Mouse (Mus musculus) B cell, adult 62 days (primary cell): ENCODE measurements around the gene Olfr1279. TPM values are rescaled to one million over a fixed set of nuclear protein-coding genes. Genes with fewer than 3 reads are reported as not detected.

ENCODE experiments used
- total RNA-seq: library from RNA; stranded (reverse); gene quantifications from 4 replicates; pipeline ENCODE4 v1.2.4, GENCODE M21; 2023

Gene Olfr1279
- not detected in 4 replicates for total RNA-seq

GRCm38 (mm10) chr2:111300374-111300773 lies at the start of gene Olfr1279:
TSS of gene Olfr1279 (plus strand) at chr2:111300635.

GRCm38 (mm10) chr2:111254216-111254615 lies 46.2 kb upstream of the Olfr1279 start, which contains the start of gene Olfr1276:
TSS of gene Olfr1276 (plus strand) at chr2:111254516.

GRCm38 (mm10) chr2:111274006-111274405 lies 26.4 kb upstream of the Olfr1279 start, which contains the start of gene Olfr1277:
TSS of gene Olfr1277 (minus strand) at chr2:111274106.

DNA sequence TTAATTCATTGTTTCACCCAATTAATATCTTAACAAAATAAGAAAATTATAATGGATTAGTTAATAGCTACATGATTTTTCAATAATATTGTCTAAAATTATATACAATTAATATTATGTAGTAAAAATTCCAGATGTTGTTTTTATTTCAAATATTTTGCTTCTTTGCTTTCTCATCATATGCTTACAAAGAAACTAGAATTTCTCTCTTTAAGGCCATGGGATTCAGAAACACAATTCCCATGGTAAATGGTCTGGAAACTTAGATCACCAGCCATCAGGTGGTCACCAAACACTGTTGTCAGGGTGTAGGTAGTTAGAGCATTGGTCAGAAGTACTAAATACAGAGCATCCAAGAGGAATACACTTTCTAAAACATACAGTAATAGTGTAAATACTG lies 10.6 kb upstream of the Olfr1279 start, which contains the start of gene Olfr1278:
Gene Olfr1278 (plus strand): TSS at position 301 of the 400 bp plus-strand sequence.

DNA sequence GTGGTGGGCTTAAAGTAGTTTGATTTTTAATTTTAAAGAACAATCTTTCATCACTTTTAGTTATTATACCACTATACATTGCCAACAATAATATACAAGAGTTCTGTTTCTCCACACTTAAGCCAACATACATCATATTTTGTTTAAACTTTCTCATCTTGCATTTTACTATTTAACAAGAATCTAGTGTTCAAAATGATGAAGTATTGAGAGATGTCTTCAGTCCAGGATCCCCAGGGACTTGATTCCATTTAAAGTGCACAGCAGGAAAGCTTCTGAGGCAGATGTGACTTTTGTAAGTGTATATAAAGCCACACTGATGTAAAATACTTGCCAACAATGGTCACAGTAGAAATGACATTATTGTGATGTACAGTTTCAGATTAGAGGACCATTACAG lies 13.3 kb downstream of the Olfr1279 start, which contains the start of gene Olfr1280:
Gene Olfr1280 (plus strand): TSS at position 301 of the 400 bp plus-strand sequence.

GRCm38 (mm10) chr2:111326220-111326619 lies 25.8 kb downstream of the Olfr1279 start, which contains the start of gene Olfr1281:
TSS of gene Olfr1281 (plus strand) at chr2:111326520.

GRCm38 (mm10) chr2:111335976-111336375 lies 35.5 kb downstream of the Olfr1279 start, which contains the start of gene Olfr1282:
TSS of gene Olfr1282 (minus strand) at chr2:111336076.

Other genes with a start within 250 kb of the Olfr1279 start
- not detected in 4 replicates for gene Gm13941, start 194.7 kb upstream of the Olfr1279 start, total RNA-seq
- not detected in 4 replicates for gene Gm15130, start 147.7 kb upstream of the Olfr1279 start, total RNA-seq
- not detected in 4 replicates for gene 4930430A15Rik, start 71.0 kb upstream of the Olfr1279 start, total RNA-seq
- not detected in 4 replicates for gene Olfr1275, start 65.3 kb upstream of the Olfr1279 start, total RNA-seq
- not detected in 4 replicates for gene Olfr1276, start 46.1 kb upstream of the Olfr1279 start, total RNA-seq
- gene Olfr1277, start 26.5 kb upstream of the Olfr1279 start, total RNA-seq, result not detected in 4 replicates
- not detected in 4 replicates for gene Olfr1278, start 10.5 kb upstream of the Olfr1279 start, total RNA-seq
- not detected in 4 replicates for gene Olfr1280, start 13.4 kb downstream of the Olfr1279 start, total RNA-seq
- gene Olfr1281, start 25.9 kb downstream of the Olfr1279 start, total RNA-seq, result not detected in 4 replicates
- not detected in 4 replicates for gene Olfr1282, start 35.4 kb downstream of the Olfr1279 start, total RNA-seq
- not detected in 4 replicates for gene Olfr1283, start 66.2 kb downstream of the Olfr1279 start, total RNA-seq
- gene Olfr1284, start 74.9 kb downstream of the Olfr1279 start, total RNA-seq, result not detected in 4 replicates
- gene Olfr1286, start 122.5 kb downstream of the Olfr1279 start, total RNA-seq, result not detected in 4 replicates
- not detected in 4 replicates for gene Olfr1287, start 148.5 kb downstream of the Olfr1279 start, total RNA-seq
- gene Olfr1288, start 173.5 kb downstream of the Olfr1279 start, total RNA-seq, result not detected in 4 replicates
- gene Olfr1289, start 180.2 kb downstream of the Olfr1279 start, total RNA-seq, result not detected in 4 replicates
- gene Olfr1290, start 193.2 kb downstream of the Olfr1279 start, total RNA-seq, result not detected in 4 replicates
- not detected in 4 replicates for gene Olfr1291-ps1, start 196.5 kb downstream of the Olfr1279 start, total RNA-seq
- not detected in 4 replicates for gene Olfr1293-ps, start 224.6 kb downstream of the Olfr1279 start, total RNA-seq
- gene Olfr1294, start 239.7 kb downstream of the Olfr1279 start, total RNA-seq, result not detected in 4 replicates